Mouse (Mus musculus): ENCODE measurements around the gene Exph5. TPM values are rescaled to one million over a fixed set of nuclear protein-coding genes. Genes with fewer than 3 reads are reported as not detected.

Gene Exph5
- polyA plus RNA-seq, 1 experiment from 2014 or later = 0.73 TPM

- WGBS = 83% methylated on average over 2 of the region's 2 CpGs
- H3K36me3 ChIP-seq = no peaks in the 10 kb centered on the region
- no peak overlapping the region for H3K27ac ChIP-seq (replicated peaks)
- DNase-seq (ENCODE audit: low spot score) = no peak
- no peak overlapping the region for H3K4me3 ChIP-seq
- H3K27me3 ChIP-seq (ENCODE audit: low read depth, poor library complexity, severe bottlenecking) = peaks cover 8% of the 10 kb centered on the region; the same call in 1 of the 2 replicates
- no peaks in the 10 kb centered on the region for H3K9me3 ChIP-seq (replicated peaks)
- peaks cover 16% of the 10 kb centered on the region for H3K4me1 ChIP-seq
Observed at GRCm38 (mm10) chr9:53380595-53380994, 79.1 kb downstream of the Exph5 start.

DNA sequence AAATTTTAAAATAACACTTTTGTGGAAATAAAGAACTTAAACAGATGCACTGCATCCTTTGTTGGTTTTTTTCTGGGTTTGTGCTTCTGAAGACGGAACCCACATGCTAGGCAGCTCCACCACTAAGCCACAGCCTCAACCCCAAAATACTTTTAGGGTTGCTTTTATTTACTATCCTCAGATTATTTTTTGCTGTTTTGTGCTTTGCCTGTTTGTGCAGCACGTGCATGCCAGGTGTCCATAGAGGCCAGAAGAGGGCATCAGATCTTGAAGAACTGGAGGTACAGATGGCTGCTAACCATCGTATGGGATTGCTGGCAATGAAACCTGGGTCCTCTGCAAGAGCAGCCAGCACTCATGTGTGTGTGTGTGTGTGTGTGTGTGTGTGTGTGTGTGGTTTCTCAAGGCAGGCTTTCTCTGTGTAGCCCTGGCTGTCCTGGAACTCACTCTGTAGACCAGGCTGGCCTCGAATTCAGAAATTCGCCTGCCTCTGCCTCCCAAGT lies 79.7 kb downstream of the Exph5 start:
- no peaks in the 10 kb centered on the region for H3K9me3 ChIP-seq (replicated peaks)
- 79% methylated on average over 5 of the region's 5 CpGs for WGBS
- peaks cover 8% of the 10 kb centered on the region; the same call in 1 of the 2 replicates for H3K27me3 ChIP-seq (ENCODE audit: low read depth, poor library complexity, severe bottlenecking)

GRCm38 (mm10) chr9:53383951-53384866 lies 82.7 kb downstream of the Exph5 start, which contains the start of gene Kdelc2:
TSS of gene Kdelc2 (plus strand) at chr9:53384025.
- WGBS = under 1% methylated on average over 75 of the region's 75 CpGs
- H3K4me1 ChIP-seq = peaks cover 16% of the 10 kb centered on the region
- no peaks in the 10 kb centered on the region for H3K9me3 ChIP-seq (replicated peaks)
- DNase-seq (ENCODE audit: low spot score) = peak; percentile 85
- H3K36me3 ChIP-seq = no peaks in the 10 kb centered on the region
- peak within 1 kb of the TSS; percentile 96 for H3K27ac ChIP-seq (replicated peaks)
- peak within 1 kb of the TSS; percentile 84 for H3K4me3 ChIP-seq
- peaks cover 8% of the 10 kb centered on the region; the same call in 1 of the 2 replicates for H3K27me3 ChIP-seq (ENCODE audit: low read depth, poor library complexity, severe bottlenecking)

More for the DNA sequence above, 79.7 kb downstream of the Exph5 start:
- Histone ChIP-seq H3K4me3 (no peak overlapping the region), H3K27ac (replicated peaks) (no peak overlapping the region), H3K36me3 (no peaks in the 10 kb centered on the region), H3K4me1 (peaks cover 16% of the 10 kb centered on the region)
- DNase-seq (ENCODE audit: low spot score) = no peak

- no peaks in the 10 kb centered on the region for H3K9me3 ChIP-seq (replicated peaks)
- WGBS = 11% methylated on average over 8 of the region's 8 CpGs
Observed at GRCm38 (mm10) chr9:53384873-53385272, 83.4 kb downstream of the Exph5 start.

DNA sequence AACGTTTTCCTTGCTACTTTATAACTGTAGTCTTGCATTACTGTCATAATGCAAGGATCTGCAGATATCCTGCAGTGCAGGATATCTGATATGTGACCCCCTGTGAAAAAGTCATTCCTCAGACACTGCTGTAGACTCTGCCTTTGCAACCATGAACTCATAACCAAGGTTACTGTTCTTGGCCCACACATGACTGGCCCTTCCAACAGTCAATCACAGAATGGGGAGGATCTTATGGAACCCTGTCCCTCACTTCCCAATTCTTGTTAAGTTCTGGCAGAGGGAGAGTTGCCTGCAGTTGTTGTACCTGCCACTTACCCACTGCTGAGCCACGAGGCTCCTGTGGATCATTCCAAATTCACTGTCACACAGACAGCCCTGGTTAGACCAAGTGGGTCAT lies 86.0 kb downstream of the Exph5 start:
- H3K4me3 ChIP-seq = no peak overlapping the region
- no peak overlapping the region for H3K27ac ChIP-seq (replicated peaks)
- DNase-seq (ENCODE audit: low spot score) = no peak
- peaks cover 8% of the 10 kb centered on the region; the same call in 1 of the 2 replicates for H3K27me3 ChIP-seq (ENCODE audit: low read depth, poor library complexity, severe bottlenecking)
- peaks cover 16% of the 10 kb centered on the region for H3K4me1 ChIP-seq
- H3K36me3 ChIP-seq = 0 out of 2 replicates have a peak, but pooled peaks cover 6% of the 10 kb centered on the region
- H3K9me3 ChIP-seq (replicated peaks) = no peaks in the 10 kb centered on the region
- WGBS = 78% methylated on average over 2 of the region's 2 CpGs

More at GRCm38 (mm10) chr9:53384873-53385272, 83.4 kb downstream of the Exph5 start:
- peak overlapping the region; percentile 96 for H3K27ac ChIP-seq (replicated peaks)
- peaks cover 16% of the 10 kb centered on the region for H3K4me1 ChIP-seq
- DNase-seq (ENCODE audit: low spot score) = no peak
- peak overlapping the region; percentile 84 for H3K4me3 ChIP-seq
- H3K36me3 ChIP-seq = no peaks in the 10 kb centered on the region
- H3K27me3 ChIP-seq (ENCODE audit: low read depth, poor library complexity, severe bottlenecking) = peaks cover 8% of the 10 kb centered on the region; the same call in 1 of the 2 replicates

DNA sequence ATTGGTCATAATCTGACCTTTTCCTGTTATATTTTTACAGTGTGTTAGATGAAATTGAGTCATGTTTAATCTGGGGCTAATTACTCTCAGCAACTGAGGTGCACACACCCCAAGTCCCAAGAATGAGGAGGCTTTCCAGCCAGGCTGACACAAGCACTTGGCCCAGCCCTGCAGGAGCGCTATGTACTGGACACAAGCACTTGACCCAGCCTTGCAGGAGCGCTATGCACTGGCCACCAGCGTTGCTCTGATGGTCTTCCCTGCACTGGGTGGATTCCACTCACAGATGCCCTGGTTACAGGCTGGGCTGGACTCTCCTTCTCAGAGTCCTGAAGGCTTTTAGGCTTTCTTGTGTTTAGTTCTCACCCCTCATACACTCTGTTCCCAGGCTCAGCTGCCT lies 87.6 kb downstream of the Exph5 start:
- Histone ChIP-seq H3K4me3 (no peak overlapping the region), H3K36me3 (0 out of 2 replicates have a peak, but pooled peaks cover 6% of the 10 kb centered on the region), H3K27me3 (ENCODE audit: low read depth, poor library complexity, severe bottlenecking) (no peaks in the 10 kb centered on the region), H3K27ac (replicated peaks) (no peak overlapping the region), H3K4me1 (peaks cover 13% of the 10 kb centered on the region), H3K9me3 (replicated peaks) (no peaks in the 10 kb centered on the region)
- DNase-seq (ENCODE audit: low spot score) = no peak
- 80% methylated on average over 3 of the region's 3 CpGs for WGBS

GRCm38 (mm10) chr9:53390136-53390535 lies 88.7 kb downstream of the Exph5 start:
- 89% methylated on average over 7 of the region's 7 CpGs for WGBS
- DNase-seq (ENCODE audit: low spot score) = no peak
- no peaks in the 10 kb centered on the region for H3K9me3 ChIP-seq (replicated peaks)

GRCm38 (mm10) chr9:53397685-53398387 lies 96.4 kb downstream of the Exph5 start:
- WGBS = 84% methylated on average over 13 of the region's 13 CpGs
- Histone ChIP-seq H3K36me3 (no peaks in the 10 kb centered on the region), H3K27ac (replicated peaks) (no peak overlapping the region), H3K4me3 (no peak overlapping the region), H3K9me3 (replicated peaks) (no peaks in the 10 kb centered on the region), H3K27me3 (ENCODE audit: low read depth, poor library complexity, severe bottlenecking) (no peaks in the 10 kb centered on the region), H3K4me1 (peaks cover 6% of the 10 kb centered on the region)
- DNase-seq (ENCODE audit: low spot score) = no peak

More at GRCm38 (mm10) chr9:53390136-53390535, 88.7 kb downstream of the Exph5 start:
- Histone ChIP-seq H3K36me3 (0 out of 2 replicates have a peak, but pooled peaks cover 6% of the 10 kb centered on the region), H3K4me1 (peaks cover 3% of the 10 kb centered on the region), H3K27me3 (ENCODE audit: low read depth, poor library complexity, severe bottlenecking) (no peaks in the 10 kb centered on the region), H3K27ac (replicated peaks) (no peak overlapping the region), H3K4me3 (no peak overlapping the region)

- Histone ChIP-seq H3K4me3 (no peak overlapping the region), H3K27ac (replicated peaks) (no peak overlapping the region), H3K9me3 (replicated peaks) (no peaks in the 10 kb centered on the region), H3K27me3 (ENCODE audit: low read depth, poor library complexity, severe bottlenecking) (no peaks in the 10 kb centered on the region), H3K36me3 (no peaks in the 10 kb centered on the region), H3K4me1 (peaks cover 6% of the 10 kb centered on the region)
- 13% methylated on average over 5 of the region's 5 CpGs for WGBS
- peak; percentile 48 for DNase-seq (ENCODE audit: low spot score)
Observed at GRCm38 (mm10) chr9:53398388-53398700, 96.9 kb downstream of the Exph5 start.

- Histone ChIP-seq H3K4me3 (no peak overlapping the region), H3K27ac (replicated peaks) (no peak overlapping the region), H3K36me3 (no peaks in the 10 kb centered on the region), H3K27me3 (ENCODE audit: low read depth, poor library complexity, severe bottlenecking) (no peaks in the 10 kb centered on the region), H3K9me3 (replicated peaks) (no peaks in the 10 kb centered on the region), H3K4me1 (peaks cover 9% of the 10 kb centered on the region)
- WGBS = 94% methylated on average over 8 of the region's 8 CpGs
- no peak for DNase-seq (ENCODE audit: low spot score)
Observed at GRCm38 (mm10) chr9:53399537-53399936, 98.1 kb downstream of the Exph5 start.

GRCm38 (mm10) chr9:53400696-53401095 lies 99.2 kb downstream of the Exph5 start:
- H3K36me3 ChIP-seq = no peaks in the 10 kb centered on the region
- no peak overlapping the region for H3K27ac ChIP-seq (replicated peaks)
- H3K4me3 ChIP-seq = no peak overlapping the region
- H3K27me3 ChIP-seq (ENCODE audit: low read depth, poor library complexity, severe bottlenecking) = no peaks in the 10 kb centered on the region
- WGBS = 94% methylated on average over 4 of the region's 4 CpGs
- peaks cover 20% of the 10 kb centered on the region for H3K4me1 ChIP-seq
- no peaks in the 10 kb centered on the region for H3K9me3 ChIP-seq (replicated peaks)
- no peak for DNase-seq (ENCODE audit: low spot score)

GRCm38 (mm10) chr9:53401146-53401545 lies 99.7 kb downstream of the Exph5 start:
- H3K9me3 ChIP-seq (replicated peaks) = no peaks in the 10 kb centered on the region
- no peaks in the 10 kb centered on the region for H3K36me3 ChIP-seq
- 89% methylated on average over 8 of the region's 8 CpGs for WGBS
- no peaks in the 10 kb centered on the region for H3K27me3 ChIP-seq (ENCODE audit: low read depth, poor library complexity, severe bottlenecking)
- H3K4me1 ChIP-seq = peaks cover 21% of the 10 kb centered on the region
- DNase-seq (ENCODE audit: low spot score) = no peak
- H3K27ac ChIP-seq (replicated peaks) = no peak overlapping the region
- H3K4me3 ChIP-seq = no peak overlapping the region
